Mouse (Mus musculus) forebrain, embryonic 16.5 days (tissue): ENCODE results near the gene Asb17. TPM values are rescaled to one million over a fixed set of nuclear protein-coding genes. Genes with fewer than 3 reads are reported as not detected.

Source experiments
- ATAC-seq: fragments of 200-750 bp; cut with Nextera tagmentation; 2 replicates; pipeline ENCODE4 v1.8.0; 2017; ENCODE audit warnings: mild to moderate bottlenecking, moderate library complexity
- H3K27ac ChIP-seq: fragments of 300-500 bp; sonication (generic); 2 replicates; pipeline ENCODE4 v1.5.1; 2014; ENCODE audit warnings: low read length, control low read depth
- H3K27me3 ChIP-seq: fragments of 300-500 bp; sonication (generic); replicated peaks from 2 replicates; pipeline ENCODE4 v1.6.1; 2014; ENCODE audit warnings: low read length; ENCODE audit not compliant: control insufficient read depth, insufficient read depth
- H3K36me3 ChIP-seq: fragments of 300-500 bp; sonication (generic); 2 replicates; pipeline ENCODE4 v1.6.1; 2014; ENCODE audit not compliant: control insufficient read depth, insufficient read depth
- H3K4me1 ChIP-seq: fragments of 300-500 bp; sonication (generic); replicated peaks from 2 replicates; pipeline ENCODE4 v1.6.1; 2014; ENCODE audit warnings: low read length; ENCODE audit not compliant: control insufficient read depth, insufficient read depth
- H3K4me2 ChIP-seq: fragments of 300-500 bp; sonication (generic); 2 replicates; pipeline ENCODE4 v1.6.1; 2014; ENCODE audit warnings: mild to moderate bottlenecking, low read length, control low read depth
- H3K4me3 ChIP-seq: fragments of 300-500 bp; sonication (generic); replicated peaks from 2 replicates; pipeline ENCODE4 v1.5.1; 2014; ENCODE audit warnings: mild to moderate bottlenecking, low read length, control low read depth
- H3K9ac ChIP-seq: fragments of 300-500 bp; sonication (generic); replicated peaks from 2 replicates; pipeline ENCODE4 v1.6.1; 2014; ENCODE audit warnings: low read depth, low read length, control low read depth
- H3K9me3 ChIP-seq: fragments of 300-500 bp; sonication (generic); 2 replicates; pipeline ENCODE4 v1.6.1; 2016; ENCODE audit warnings: low read length; ENCODE audit not compliant: control insufficient read depth
- WGBS: fragments of 180-500 bp; shearing (Covaris S2); extraction: QIAGEN DNeasy Blood & Tissue Kit; methylation state at CpG from one replicate; pipeline ENCODE4 v1.1.7; 2014; 5-methylcytosine and 5-hydroxymethylcytosine counted together
- polyA plus RNA-seq: library from polyadenylated mRNA; unstranded; fragments of >200 nt; fragmentation: Nextera tagmentation; extraction: Ambion mirVana; gene quantifications from 2 replicates; pipeline ENCODE4 v1.2.1, GENCODE M21; 2015

The Asb17 gene
- polyA plus RNA-seq, 1 experiment from 2014 or later, result not detected

GRCm38 (mm10) chr3:153807444-153808149 lies 36.4 kb upstream of the Asb17 start:
- no peak for ATAC-seq
- no peak overlapping the region for H3K4me3 ChIP-seq
- H3K9me3 ChIP-seq, result no peaks in the 10 kb centered on the region
- no peaks in the 10 kb centered on the region for H3K27me3 ChIP-seq
- H3K9ac ChIP-seq, result no peak overlapping the region
- H3K36me3 ChIP-seq, result no peaks in the 10 kb centered on the region
- H3K4me1 ChIP-seq, result peaks cover 10% of the 10 kb centered on the region
- WGBS, result 91% methylated on average over 9 of the region's 9 CpGs
- no peak overlapping the region for H3K4me2 ChIP-seq
- no peak overlapping the region for H3K27ac ChIP-seq

DNA sequence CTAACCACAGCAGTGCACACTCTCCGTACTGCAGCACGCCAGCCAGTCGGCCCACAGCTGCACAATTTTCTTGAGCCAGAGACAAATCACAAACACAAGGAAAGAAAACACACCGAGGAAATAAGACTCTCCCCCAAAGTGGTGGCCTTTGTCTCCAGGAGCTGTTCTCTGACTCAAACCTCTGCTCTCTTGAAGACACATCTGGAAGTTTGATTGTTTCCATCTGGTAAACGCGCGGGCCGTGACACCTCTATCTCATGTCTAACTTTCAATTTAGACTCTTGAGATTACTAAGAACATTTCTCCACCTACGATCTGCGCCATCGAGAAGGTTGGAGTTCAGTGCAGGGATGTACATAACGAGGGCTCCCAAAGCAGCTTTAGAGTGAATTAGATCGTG lies 35.6 kb upstream of the Asb17 start:
- Histone ChIP-seq H3K4me3 (no peak overlapping the region), H3K36me3 (no peaks in the 10 kb centered on the region), H3K9me3 (no peaks in the 10 kb centered on the region), H3K4me2 (no peak overlapping the region), H3K4me1 (peaks cover 10% of the 10 kb centered on the region), H3K9ac (no peak overlapping the region), H3K27me3 (no peaks in the 10 kb centered on the region), H3K27ac (no peak overlapping the region)
- no peak for ATAC-seq
- 87% methylated on average over 13 of the region's 13 CpGs for WGBS

- 91% methylated on average over 8 of the region's 8 CpGs for WGBS
- no peak overlapping the region for H3K4me2 ChIP-seq
- H3K27me3 ChIP-seq, result no peaks in the 10 kb centered on the region
- H3K36me3 ChIP-seq, result no peaks in the 10 kb centered on the region
- H3K9ac ChIP-seq, result no peak overlapping the region
- H3K9me3 ChIP-seq, result no peaks in the 10 kb centered on the region
- ATAC-seq, result no peak
- no peaks in the 10 kb centered on the region for H3K4me1 ChIP-seq
- H3K4me3 ChIP-seq, result no peak overlapping the region
- H3K27ac ChIP-seq, result no peak overlapping the region
Measured at GRCm38 (mm10) chr3:153814026-153814425, 30.0 kb upstream of the Asb17 start.

DNA sequence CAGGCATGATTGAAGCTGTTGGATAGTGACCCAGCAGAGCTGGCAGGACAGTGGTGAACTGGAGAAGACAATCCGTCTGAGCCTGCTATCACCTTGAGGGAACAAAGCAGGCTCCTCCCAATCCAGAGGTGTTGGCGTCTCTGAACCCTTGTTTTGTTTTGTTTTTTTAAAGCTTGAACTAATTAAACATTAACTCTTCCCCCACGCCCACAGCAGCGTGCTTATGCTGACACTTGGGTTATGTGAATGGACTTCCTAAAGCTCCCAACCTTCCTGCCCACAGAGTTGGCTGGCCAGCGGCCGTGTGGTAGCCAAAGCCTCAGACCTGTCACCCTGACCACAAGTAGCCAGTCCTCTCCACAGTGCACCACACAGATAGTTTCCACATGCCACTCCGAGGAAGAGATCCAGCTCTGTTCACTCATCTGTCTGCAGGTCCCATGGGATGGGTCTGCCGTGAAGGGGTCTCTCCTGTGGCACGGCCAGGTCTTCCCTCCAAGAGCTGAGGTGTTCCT lies 26.6 kb upstream of the Asb17 start:
- H3K9me3 ChIP-seq, result no peaks in the 10 kb centered on the region
- no peak overlapping the region for H3K27ac ChIP-seq
- WGBS, result 88% methylated on average over 9 of the region's 9 CpGs
- no peak overlapping the region for H3K4me3 ChIP-seq
- H3K36me3 ChIP-seq, result no peaks in the 10 kb centered on the region
- no peak overlapping the region for H3K9ac ChIP-seq
- ATAC-seq, result no peak
- no peaks in the 10 kb centered on the region for H3K27me3 ChIP-seq
- no peak overlapping the region for H3K4me2 ChIP-seq
- H3K4me1 ChIP-seq, result no peaks in the 10 kb centered on the region

GRCm38 (mm10) chr3:153818723-153819122 lies 25.3 kb upstream of the Asb17 start:
- no peak for ATAC-seq

DNA sequence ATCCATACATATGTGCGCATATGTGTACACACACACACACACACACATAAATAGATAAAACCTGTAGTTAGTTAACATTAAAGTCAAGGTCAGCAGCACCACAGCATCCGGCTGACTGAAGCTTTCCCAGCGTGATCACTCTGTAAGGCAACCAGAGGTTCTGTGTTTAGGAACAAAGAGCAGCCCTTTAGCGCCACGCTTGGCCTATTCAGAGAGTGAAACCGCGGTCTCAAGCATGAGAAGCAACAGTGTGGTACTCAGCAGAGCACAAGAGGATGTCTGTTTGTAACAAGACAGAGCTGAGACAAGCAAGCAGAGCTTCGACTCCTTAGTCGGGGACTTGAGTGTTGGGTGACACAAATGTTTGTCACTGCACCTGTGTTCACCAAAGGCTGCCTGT lies 24.6 kb upstream of the Asb17 start:
- ATAC-seq, result peak; percentile 26; the same call in 1 of the 2 replicates
- Histone ChIP-seq H3K4me1 (no peaks in the 10 kb centered on the region), H3K27me3 (no peaks in the 10 kb centered on the region), H3K36me3 (no peaks in the 10 kb centered on the region), H3K4me2 (no peak overlapping the region), H3K27ac (no peak overlapping the region), H3K9me3 (no peaks in the 10 kb centered on the region), H3K9ac (no peak overlapping the region), H3K4me3 (no peak overlapping the region)
- 58% methylated on average over 9 of the region's 9 CpGs for WGBS

More at GRCm38 (mm10) chr3:153818723-153819122, 25.3 kb upstream of the Asb17 start:
- 98% methylated on average over 3 of the region's 3 CpGs for WGBS
- no peaks in the 10 kb centered on the region for H3K36me3 ChIP-seq
- no peaks in the 10 kb centered on the region for H3K27me3 ChIP-seq
- no peaks in the 10 kb centered on the region for H3K4me1 ChIP-seq
- no peaks in the 10 kb centered on the region for H3K9me3 ChIP-seq
- no peak overlapping the region for H3K27ac ChIP-seq
- H3K9ac ChIP-seq, result no peak overlapping the region
- H3K4me3 ChIP-seq, result no peak overlapping the region
- H3K4me2 ChIP-seq, result no peak overlapping the region

GRCm38 (mm10) chr3:153823671-153824515 lies 20.1 kb upstream of the Asb17 start:
- H3K4me1 ChIP-seq, result no peaks in the 10 kb centered on the region
- H3K36me3 ChIP-seq, result no peaks in the 10 kb centered on the region
- ATAC-seq, result 0 out of 2 replicates have a peak, but pooled peaks have one; percentile 40
- H3K4me2 ChIP-seq, result no peak overlapping the region
- H3K27me3 ChIP-seq, result no peaks in the 10 kb centered on the region
- no peak overlapping the region for H3K9ac ChIP-seq
- H3K27ac ChIP-seq, result no peak overlapping the region
- no peak overlapping the region for H3K4me3 ChIP-seq
- no peaks in the 10 kb centered on the region for H3K9me3 ChIP-seq
- WGBS, result 46% methylated on average over 11 of the region's 11 CpGs

DNA sequence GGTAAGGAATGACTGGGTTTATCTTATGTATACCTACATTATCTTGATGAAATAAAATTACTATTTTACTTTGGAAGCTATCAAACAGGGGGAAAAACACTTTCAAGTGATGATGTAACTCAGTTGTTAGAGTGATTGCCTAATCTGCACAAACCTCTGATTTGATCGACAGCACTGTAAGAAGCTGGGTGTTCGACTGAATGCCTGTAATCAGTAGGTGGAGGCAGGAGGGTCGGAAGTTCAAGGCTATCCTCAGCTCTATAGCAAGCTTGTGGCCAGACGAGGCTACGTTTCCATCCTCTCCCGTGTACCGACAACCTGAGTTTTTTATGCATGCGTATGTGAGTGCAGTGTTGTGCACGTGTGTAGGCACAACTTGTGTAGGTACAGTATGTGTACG lies 18.8 kb upstream of the Asb17 start:
- Histone ChIP-seq H3K4me1 (no peaks in the 10 kb centered on the region), H3K36me3 (no peaks in the 10 kb centered on the region), H3K9ac (no peak overlapping the region), H3K9me3 (no peaks in the 10 kb centered on the region), H3K27ac (no peak overlapping the region), H3K4me2 (no peak overlapping the region), H3K4me3 (no peak overlapping the region), H3K27me3 (no peaks in the 10 kb centered on the region)
- WGBS, result 90% methylated on average over 10 of the region's 10 CpGs
- ATAC-seq, result no peak

DNA sequence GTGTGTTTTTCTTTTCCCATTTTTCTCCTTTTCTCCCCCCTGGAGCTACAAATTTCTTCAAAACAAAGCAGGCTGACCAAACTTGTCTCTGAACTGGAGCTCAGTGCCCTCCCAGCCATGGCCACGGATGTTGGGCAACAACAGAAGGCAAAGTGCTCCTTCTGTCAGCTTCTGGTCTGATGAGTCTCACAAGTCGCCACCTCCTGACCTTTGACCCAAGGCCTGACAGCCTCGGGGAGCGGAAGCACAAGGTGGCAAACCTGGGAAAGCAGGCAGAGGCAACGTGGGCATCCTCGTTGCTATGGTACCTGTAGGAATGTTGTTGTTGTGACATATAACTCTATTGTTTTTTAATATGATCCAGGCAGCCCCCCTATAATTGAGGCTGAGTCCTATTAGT lies 17.4 kb upstream of the Asb17 start:
- Histone ChIP-seq H3K36me3 (no peaks in the 10 kb centered on the region), H3K4me2 (no peak overlapping the region), H3K9ac (no peak overlapping the region), H3K9me3 (no peaks in the 10 kb centered on the region), H3K4me1 (no peaks in the 10 kb centered on the region), H3K4me3 (no peak overlapping the region), H3K27ac (no peak overlapping the region), H3K27me3 (no peaks in the 10 kb centered on the region)
- WGBS, result 33% methylated on average over 6 of the region's 6 CpGs
- no peak for ATAC-seq
